Mouse (Mus musculus) hindbrain, embryonic 11.5 days (tissue): ENCODE results near the gene Vars2. TPM values are rescaled to one million over a fixed set of nuclear protein-coding genes. Genes with fewer than 3 reads are reported as not detected.

Experiments
- ATAC-seq: fragments of 200-750 bp; cut with Nextera tagmentation; 2 replicates; pipeline ENCODE4 v1.8.0; 2017; ENCODE audit warnings: mild to moderate bottlenecking, moderate TSS enrichment, moderate library complexity; ENCODE audit not compliant: low FRiP score
- DNase-seq: peaks from one replicate; pipeline ENCODE4 v3.0.0-alpha.2; 2015; ENCODE audit warnings: low spot score
- H3K27ac ChIP-seq: fragments of 300-500 bp; sonication (generic); 2 replicates; pipeline ENCODE4 v1.5.1; 2014; ENCODE audit warnings: mild to moderate bottlenecking, low read depth, low read length
- H3K27me3 ChIP-seq: fragments of 300-500 bp; sonication (generic); 2 replicates; pipeline ENCODE4 v1.6.1; 2014; ENCODE audit warnings: mild to moderate bottlenecking, low read length, moderate library complexity, mixed read lengths; ENCODE audit not compliant: control insufficient read depth, insufficient read depth
- H3K36me3 ChIP-seq: fragments of 300-500 bp; sonication (generic); 2 replicates; pipeline ENCODE4 v1.6.1; 2014; ENCODE audit warnings: mild to moderate bottlenecking, low read length, moderate library complexity, mixed read lengths; ENCODE audit not compliant: control insufficient read depth, insufficient read depth
- H3K4me1 ChIP-seq: fragments of 300-500 bp; sonication (generic); replicated peaks from 2 replicates; pipeline ENCODE4 v1.6.1; 2014; ENCODE audit warnings: low read length, mixed read lengths; ENCODE audit not compliant: control insufficient read depth, insufficient read depth
- H3K4me2 ChIP-seq: fragments of 300-500 bp; sonication (generic); replicated peaks from 2 replicates; pipeline ENCODE4 v1.6.1; 2014; ENCODE audit warnings: mild to moderate bottlenecking, low read depth, low read length
- H3K4me3 ChIP-seq: fragments of 300-500 bp; sonication (generic); 2 replicates; pipeline ENCODE4 v1.5.1; 2014; ENCODE audit warnings: low read depth, low read length
- H3K9ac ChIP-seq: fragments of 300-500 bp; sonication (generic); 2 replicates; pipeline ENCODE4 v1.6.1; 2014; ENCODE audit warnings: low read depth, low read length
- H3K9me3 ChIP-seq: fragments of 300-500 bp; sonication (generic); 2 replicates; pipeline ENCODE4 v1.6.1; 2016; ENCODE audit warnings: low read length; ENCODE audit not compliant: control insufficient read depth
- WGBS: fragments of 180-500 bp; shearing (Covaris S2); extraction: QIAGEN DNeasy Blood & Tissue Kit; methylation state at CpG from one replicate; pipeline ENCODE4 v1.1.7; 2014; 5-methylcytosine and 5-hydroxymethylcytosine counted together
- polyA plus RNA-seq: library from polyadenylated mRNA; unstranded; fragments of >200 nt; fragmentation: Nextera tagmentation; extraction: Ambion mirVana; gene quantifications from 2 replicates; pipeline ENCODE4 v1.2.1, GENCODE M21; 2014

Gene Vars2
- 6.9 and 8.7 TPM in 2 replicates for polyA plus RNA-seq

DNA sequence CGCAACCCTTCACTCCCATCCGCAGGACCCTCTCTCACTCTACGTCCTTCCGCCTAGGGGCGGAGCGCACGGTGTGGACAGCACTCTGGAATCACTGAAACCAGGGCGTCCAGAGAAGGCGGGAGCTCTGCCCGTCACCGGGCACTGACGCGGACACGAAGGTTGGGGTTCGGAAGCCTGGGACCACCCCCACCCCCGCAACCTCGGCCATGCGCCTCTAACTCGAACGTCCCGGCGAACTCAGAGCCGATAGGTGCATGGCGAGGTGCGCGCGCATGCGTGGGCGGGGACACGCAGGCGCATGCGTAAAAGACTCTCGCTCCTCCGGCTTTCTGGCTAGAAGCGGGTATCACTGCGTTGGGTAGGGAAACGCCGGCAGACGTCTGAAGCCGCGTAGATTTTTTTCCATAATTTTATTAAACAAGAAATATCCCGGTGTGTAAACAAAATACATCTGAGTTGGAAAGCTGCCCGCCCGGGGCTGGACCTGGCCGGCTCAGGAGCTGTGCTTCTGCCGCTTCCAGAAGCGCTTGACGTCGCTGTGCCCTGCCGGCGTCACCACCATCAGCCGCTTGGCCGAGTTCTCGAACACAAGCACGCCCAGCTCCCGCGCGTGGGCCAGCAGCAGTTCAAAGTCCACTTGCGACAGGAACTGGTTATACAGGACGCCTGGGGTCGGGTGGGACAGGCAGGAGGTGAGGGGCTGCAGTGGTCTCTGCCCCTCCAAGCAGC is at the start of gene Vars2:
TSS of gene Vars2 (minus strand) at position 259 of the 732 bp plus-strand sequence.
- Histone ChIP-seq H3K36me3 (no peaks in the 10 kb centered on the region), H3K4me2 (peak within 1 kb of the TSS; percentile 91), H3K27me3 (no peaks in the 10 kb centered on the region), H3K9ac (peak within 1 kb of the TSS; percentile 84), H3K9me3 (no peaks in the 10 kb centered on the region), H3K27ac (peak within 1 kb of the TSS; percentile 70), H3K4me1 (peaks cover 7% of the 10 kb centered on the region), H3K4me3 (peak within 1 kb of the TSS; percentile 74)
- peak; percentile 88 for ATAC-seq
- peak; percentile 99 for DNase-seq
- WGBS, result under 1% methylated on average over 61 of the region's 61 CpGs

DNA sequence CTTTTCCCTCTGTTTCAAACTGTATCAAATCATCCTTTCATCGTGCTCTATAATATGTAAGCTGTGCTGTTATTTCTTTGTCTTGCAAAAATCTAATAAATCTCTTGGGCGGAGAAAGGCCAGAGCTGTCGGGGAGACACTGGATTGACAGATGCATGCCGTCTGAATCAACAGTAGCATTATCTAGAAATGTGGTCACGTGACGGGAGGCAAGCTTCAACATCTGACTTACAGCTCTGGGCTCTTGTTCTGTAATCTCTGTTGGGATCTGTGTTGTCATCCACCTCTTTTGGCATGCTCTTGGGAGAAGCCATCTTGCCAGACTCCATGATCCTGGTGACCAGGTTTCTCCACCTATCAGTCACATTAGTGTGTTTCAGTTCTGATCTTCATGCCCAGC is 49.7 kb upstream of the Vars2 start:
- Histone ChIP-seq H3K27me3 (no peaks in the 10 kb centered on the region), H3K36me3 (no peaks in the 10 kb centered on the region), H3K27ac (no peak overlapping the region), H3K4me2 (no peak overlapping the region), H3K9ac (no peak overlapping the region), H3K9me3 (no peaks in the 10 kb centered on the region), H3K4me3 (no peak overlapping the region), H3K4me1 (no peaks in the 10 kb centered on the region)
- ATAC-seq, result no peak
- 90% methylated on average over 6 of the region's 6 CpGs for WGBS
- no peak for DNase-seq

- no peak overlapping the region for H3K9ac ChIP-seq
- no peaks in the 10 kb centered on the region for H3K27me3 ChIP-seq
- no peak for ATAC-seq
- no peak overlapping the region for H3K4me3 ChIP-seq
- H3K36me3 ChIP-seq, result no peaks in the 10 kb centered on the region
- H3K9me3 ChIP-seq, result no peaks in the 10 kb centered on the region
- H3K27ac ChIP-seq, result no peak overlapping the region
- DNase-seq, result no peak
- H3K4me1 ChIP-seq, result no peaks in the 10 kb centered on the region
- WGBS, result 93% methylated on average over 3 of the region's 3 CpGs
- H3K4me2 ChIP-seq, result no peak overlapping the region
These were observed 48.7 kb upstream of the Vars2 start for GRCm38 (mm10) chr17:35716114-35716513.

GRCm38 (mm10) chr17:35710705-35711347 is 43.4 kb upstream of the Vars2 start:
- no peak overlapping the region for H3K4me3 ChIP-seq
- peaks cover 7% of the 10 kb centered on the region; the same call in 1 of the 2 replicates for H3K4me1 ChIP-seq
- no peak overlapping the region for H3K9ac ChIP-seq
- no peaks in the 10 kb centered on the region for H3K36me3 ChIP-seq
- no peaks in the 10 kb centered on the region for H3K9me3 ChIP-seq
- no peak overlapping the region for H3K4me2 ChIP-seq
- H3K27me3 ChIP-seq, result no peaks in the 10 kb centered on the region
- 40% methylated on average over 8 of the region's 8 CpGs for WGBS
- DNase-seq (peak; percentile 57), ATAC-seq (peak; percentile 49)
- H3K27ac ChIP-seq, result 0 out of 2 replicates have a peak overlapping the region, but pooled peaks have one; percentile 19

- DNase-seq, result no peak
- H3K27ac ChIP-seq, result no peak overlapping the region
- 83% methylated on average over 2 of the region's 2 CpGs for WGBS
- H3K27me3 ChIP-seq, result no peaks in the 10 kb centered on the region
- peaks cover 9% of the 10 kb centered on the region; the same call in 1 of the 2 replicates for H3K4me1 ChIP-seq
- H3K4me3 ChIP-seq, result no peak overlapping the region
- H3K9ac ChIP-seq, result no peak overlapping the region
- H3K9me3 ChIP-seq, result no peaks in the 10 kb centered on the region
- H3K4me2 ChIP-seq, result no peak overlapping the region
- ATAC-seq, result no peak
- no peaks in the 10 kb centered on the region for H3K36me3 ChIP-seq
These were observed 41.2 kb upstream of the Vars2 start for GRCm38 (mm10) chr17:35708611-35709010.

DNA sequence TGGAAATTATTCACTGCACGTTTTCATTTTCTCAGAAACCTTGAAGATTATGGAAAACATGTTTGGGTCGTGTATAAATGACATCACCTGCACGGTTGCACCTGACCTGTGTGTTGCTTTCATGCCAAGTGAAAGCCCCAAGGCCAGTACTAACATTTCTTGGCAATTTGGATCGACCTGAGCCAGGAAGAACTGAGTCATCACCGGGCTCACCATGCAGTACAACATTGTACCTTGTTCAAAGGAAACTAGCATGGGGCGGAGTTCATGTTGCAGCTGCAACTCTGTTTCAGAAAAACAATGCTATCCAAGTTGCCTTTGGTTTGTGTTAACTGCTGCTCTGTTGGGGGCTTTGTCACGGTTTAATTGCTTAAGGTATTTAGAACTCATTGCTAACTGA is 40.5 kb upstream of the Vars2 start:
- no peak for DNase-seq
- Histone ChIP-seq H3K4me2 (no peak overlapping the region), H3K27me3 (no peaks in the 10 kb centered on the region), H3K27ac (no peak overlapping the region), H3K4me1 (peaks cover 9% of the 10 kb centered on the region; the same call in 1 of the 2 replicates), H3K9me3 (no peaks in the 10 kb centered on the region), H3K9ac (no peak overlapping the region), H3K4me3 (no peak overlapping the region), H3K36me3 (no peaks in the 10 kb centered on the region)
- WGBS, result 71% methylated on average over 7 of the region's 7 CpGs
- no peak for ATAC-seq

GRCm38 (mm10) chr17:35705836-35706235 is 38.4 kb upstream of the Vars2 start:
- no peak for ATAC-seq
- H3K9me3 ChIP-seq, result no peaks in the 10 kb centered on the region
- no peaks in the 10 kb centered on the region for H3K36me3 ChIP-seq
- H3K27me3 ChIP-seq, result no peaks in the 10 kb centered on the region
- H3K9ac ChIP-seq, result no peak overlapping the region
- peak; percentile 62 for DNase-seq
- H3K27ac ChIP-seq, result peak overlapping the region; percentile 100
- no peak overlapping the region for H3K4me3 ChIP-seq
- 21% methylated on average over 4 of the region's 4 CpGs for WGBS
- no peak overlapping the region for H3K4me2 ChIP-seq
- peaks cover 6% of the 10 kb centered on the region; the same call in 1 of the 2 replicates for H3K4me1 ChIP-seq

GRCm38 (mm10) chr17:35704621-35705464 is 37.5 kb upstream of the Vars2 start, which contains the start of gene Ddr1:
Gene Ddr1, minus strand, starts transcription at chr17:35704621.
- peak within 1 kb of the TSS; percentile 89 for H3K9ac ChIP-seq
- ATAC-seq, result peak; percentile 83
- H3K27me3 ChIP-seq, result no peaks in the 10 kb centered on the region
- peak within 1 kb of the TSS; percentile 93 for H3K4me3 ChIP-seq
- peak within 1 kb of the TSS; percentile 100 for H3K27ac ChIP-seq
- peaks cover 2% of the 10 kb centered on the region; the same call in 1 of the 2 replicates for H3K4me1 ChIP-seq
- DNase-seq, result peak; percentile 90
- H3K9me3 ChIP-seq, result no peaks in the 10 kb centered on the region
- H3K4me2 ChIP-seq, result peak within 1 kb of the TSS; percentile 54
- 3% methylated on average over 19 of the region's 19 CpGs for WGBS
- H3K36me3 ChIP-seq, result no peaks in the 10 kb centered on the region
